Mouse (Mus musculus) CH12.LX (cell line): ENCODE measurements at regions not wholly inside any gene's neighbourhood (a gene's known extent, or its start where the extent isn't known, plus 50 kb on each side); places are given as distances from the start of the nearest gene placed in this dataset.

Experiments used
- CHD2 ChIP-seq: IDR thresholded peaks from 2 replicates; pipeline ENCODE4 v1.6.1; 2011; ENCODE audit warnings: low read length, improper control_type of control experiment
- CTCF ChIP-seq, 2 experiments: IDR thresholded peaks in 1 of 2; conservative IDR thresholded peaks in 1 of 2; 2 replicates each; pipeline ENCODE4 v1.5.1; 2011 to 2012; ENCODE audit warnings: low read depth in 2 of 2, low read length in 2 of 2, improper control_type of control experiment in 1 of 2, inconsistent platforms in 1 of 2, mild to moderate bottlenecking in 1 of 2, moderate library complexity in 1 of 2
- EP300 ChIP-seq: IDR thresholded peaks from 2 replicates; pipeline ENCODE4 v1.6.1; 2011; ENCODE audit warnings: low read length, improper control_type of control experiment
- KAT2A ChIP-seq: IDR thresholded peaks from 2 replicates; pipeline ENCODE4 v1.6.1; 2012; ENCODE audit warnings: low read length, improper control_type of control experiment, inconsistent platforms; ENCODE audit not compliant: insufficient replicate concordance
- MAX ChIP-seq: IDR thresholded peaks from 2 replicates; pipeline ENCODE4 v1.6.1; 2011; ENCODE audit warnings: low read length, improper control_type of control experiment
- MEF2A ChIP-seq: IDR thresholded peaks from 2 replicates; pipeline ENCODE4 v1.6.1; 2014; ENCODE audit warnings: low read depth, mild to moderate bottlenecking, inconsistent platforms, low read length, improper control_type of control experiment, borderline replicate concordance
- NELFE ChIP-seq: IDR thresholded peaks from 2 replicates; pipeline ENCODE4 v1.6.1; 2011; ENCODE audit warnings: low read depth, low read length, improper control_type of control experiment
- PAX5 ChIP-seq: IDR thresholded peaks from 2 replicates; pipeline ENCODE4 v1.6.1; 2012; ENCODE audit warnings: low read length, inconsistent platforms, mixed read lengths
- POLR2A ChIP-seq: IDR thresholded peaks from 2 replicates; pipeline ENCODE4 v1.6.1; 2011; ENCODE audit warnings: low read depth, mild to moderate bottlenecking, improper control_type of control experiment, low read length
- TBP ChIP-seq: conservative IDR thresholded peaks from 2 replicates; pipeline ENCODE4 v1.6.1; 2011; ENCODE audit warnings: low read depth, low read length, improper control_type of control experiment
- ZC3H11A ChIP-seq: IDR thresholded peaks from 2 replicates; pipeline ENCODE4 v1.6.1; 2012; ENCODE audit warnings: low read depth, mild to moderate bottlenecking, inconsistent platforms, low read length, improper control_type of control experiment
- ZKSCAN1 ChIP-seq: IDR thresholded peaks from 2 replicates; pipeline ENCODE4 v1.6.1; 2012; ENCODE audit warnings: low read depth, inconsistent platforms, low read length, improper control_type of control experiment, borderline replicate concordance

DNA sequence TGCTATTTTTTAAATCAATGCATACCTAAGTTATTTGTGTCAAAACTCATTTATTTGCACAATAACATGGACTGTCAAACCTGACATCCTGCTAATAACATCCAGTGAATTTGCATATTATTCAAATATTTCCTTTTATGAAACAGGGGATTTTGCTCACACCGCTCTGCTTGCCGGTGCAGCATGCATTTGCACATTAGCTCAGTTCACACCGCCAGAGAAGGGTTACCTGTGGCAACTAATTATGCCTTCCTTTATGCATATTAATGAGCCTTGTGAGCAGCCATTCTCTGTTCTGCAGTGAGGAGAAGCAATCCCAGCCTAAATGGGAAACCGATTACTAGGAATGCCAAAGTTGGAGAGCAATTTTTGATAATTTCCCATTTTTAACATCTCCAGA, 141.9 kb downstream of the Arrdc4 start:
- no peak for TF ChIP-seq MEF2A
- no peak for TF ChIP-seq POLR2A
- no peak for TF ChIP-seq ZKSCAN1
- no peak for TF ChIP-seq MAX
- no peak for TF ChIP-seq TBP
- TF ChIP-seq CTCF (conservative IDR thresholded peaks at IDR 0.05 in 1 of 2, IDR thresholded peaks at IDR 0.05 in 1 of 2; ENCODE audit: low read depth in 2 of 2, low read length in 2 of 2) = no peak
- no peak for TF ChIP-seq CHD2
- no peak for TF ChIP-seq NELFE
- TF ChIP-seq ZC3H11A = no peak
- no peak for TF ChIP-seq EP300
- TF ChIP-seq KAT2A = no peak
- no peak for TF ChIP-seq PAX5
